Mouse (Mus musculus) B cell, adult (primary cell): ENCODE data around the gene Dhx40. TPM values are rescaled to one million over a fixed set of nuclear protein-coding genes. Genes with fewer than 3 reads are reported as not detected.

Experiments used
- total RNA-seq: library from RNA; stranded (reverse); gene quantifications from 4 replicates; pipeline ENCODE4 v1.2.4, GENCODE M21; 2023; ENCODE audit not compliant: inconsistent age

The Dhx40 gene
- 69.2 to 80.7 TPM (median 78.6 TPM) in 4 replicates for total RNA-seq

DNA sequence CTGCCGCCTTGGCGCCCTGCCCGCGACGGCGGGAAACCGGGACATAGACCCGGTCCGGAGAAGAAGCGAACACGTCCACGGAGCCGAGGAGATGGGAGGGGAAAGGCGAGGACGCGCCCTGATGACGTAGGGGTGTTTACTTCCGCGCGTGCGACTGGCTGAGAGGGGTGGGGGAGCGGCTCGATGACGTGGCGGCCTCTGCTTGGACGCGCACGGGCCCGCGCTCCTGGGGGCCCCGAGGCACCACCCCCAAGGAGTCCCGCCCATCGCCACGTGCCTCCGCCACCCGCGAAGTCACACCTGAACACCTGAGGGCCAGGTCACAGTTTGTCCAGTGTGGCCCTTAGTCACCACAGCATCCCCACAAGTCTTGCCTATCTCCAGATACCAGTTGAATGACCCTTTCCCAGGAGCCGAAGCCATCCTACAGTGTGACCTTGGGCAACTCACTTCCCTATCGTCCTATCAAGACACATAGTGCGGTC, at the start of gene Dhx40:
TSS of gene Dhx40 (minus strand) at position 242 of the 485 bp plus-strand sequence.

DNA sequence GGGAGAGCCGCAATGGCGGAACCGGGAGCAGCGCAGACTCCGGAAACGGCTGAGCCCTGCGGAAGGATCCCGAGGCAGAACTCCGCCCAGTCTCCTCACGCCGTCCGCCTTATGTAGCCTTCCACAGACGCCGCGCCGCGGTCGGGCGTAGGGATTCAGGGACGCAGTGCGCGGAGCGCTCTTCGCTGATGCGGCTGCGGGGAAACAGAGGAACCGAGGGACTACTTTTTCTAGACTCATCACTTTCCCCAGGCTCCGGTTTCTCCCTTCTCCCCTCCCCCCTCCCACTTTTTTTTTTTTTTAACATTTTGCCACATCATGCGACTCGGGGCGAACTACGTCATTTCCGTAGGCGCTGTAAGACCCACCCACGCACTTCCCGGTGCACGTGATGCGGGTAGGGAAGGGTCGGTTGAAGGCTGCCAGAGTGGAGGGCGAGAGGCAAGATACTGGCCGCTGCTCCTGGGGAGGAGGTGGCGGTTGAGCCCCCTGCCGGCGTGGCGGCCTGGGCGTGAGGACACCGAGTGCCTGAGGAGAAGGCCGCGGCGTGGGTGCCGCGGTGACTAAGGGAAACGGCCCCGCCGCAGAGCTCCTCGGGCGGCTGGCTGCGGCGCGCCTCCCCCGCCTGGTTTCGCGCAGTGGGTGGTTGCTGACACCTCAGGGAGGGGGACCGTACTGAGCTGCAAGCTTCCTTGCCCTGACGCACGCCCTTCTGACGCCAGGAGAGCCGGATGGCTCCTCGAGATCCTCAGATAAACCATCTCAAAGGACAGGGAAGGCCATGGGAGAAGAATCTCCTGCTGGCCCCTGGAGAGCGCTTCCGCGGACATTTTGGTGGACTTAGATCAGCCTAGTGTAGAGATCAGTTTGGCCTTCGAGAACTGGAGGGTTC, 49.8 kb downstream of the Dhx40 start, which contains the start of gene Cltc:
TSS of gene Cltc (minus strand) at position 86 of the 892 bp plus-strand sequence.

Other genes with a start within 250 kb of the Dhx40 start
- gene Vmp1, start 123.9 kb downstream of the Dhx40 start, total RNA-seq: 69.6 to 85.4 TPM (median 73.6 TPM) in 4 replicates
- gene Ptrh2, start 123.8 kb downstream of the Dhx40 start, total RNA-seq: 3.4 to 6.5 TPM (median 5.6 TPM) in 4 replicates
- 278 to 287 TPM (median 280 TPM) in 4 replicates for gene Cltc, start 50.2 kb downstream of the Dhx40 start, total RNA-seq
- gene Ypel2, start 186.0 kb upstream of the Dhx40 start, total RNA-seq: 3.8 to 6.0 TPM (median 5.4 TPM) in 4 replicates